Mouse (Mus musculus) thymus, postnatal 36 days (tissue): ENCODE measurements around the gene Shank1.
A peak's percentile ranks its signal among the peaks of the same experiment; 100 is the strongest.

Source experiments
- DNase-seq, 2 experiments: peaks; one replicate each; pipeline ENCODE4 v3.0.0; 2022; ENCODE audit warnings: mixed read lengths in 2 of 2

Gene Shank1

DNA sequence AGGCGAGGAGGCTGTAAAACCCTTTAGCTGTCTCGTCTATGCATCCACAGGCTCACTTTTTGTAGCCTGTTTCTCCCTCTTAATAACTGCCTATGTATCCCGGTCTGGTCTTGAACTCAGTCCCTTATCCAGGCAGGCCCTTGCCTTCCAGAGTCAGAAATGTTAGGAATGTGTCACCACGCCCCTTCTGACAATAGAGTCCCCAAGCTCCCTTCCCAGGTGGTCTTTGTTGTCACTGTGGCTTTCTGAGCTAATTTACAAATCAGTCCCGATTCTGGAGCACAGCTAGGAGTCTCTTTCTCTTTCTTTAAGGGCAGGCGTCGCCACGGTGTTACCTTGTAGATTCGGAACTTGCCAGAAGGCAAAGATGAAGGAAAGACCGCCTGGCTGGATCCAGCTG lies 65.2 kb downstream of the Shank1 start:
- DNase-seq = no peak

DNA sequence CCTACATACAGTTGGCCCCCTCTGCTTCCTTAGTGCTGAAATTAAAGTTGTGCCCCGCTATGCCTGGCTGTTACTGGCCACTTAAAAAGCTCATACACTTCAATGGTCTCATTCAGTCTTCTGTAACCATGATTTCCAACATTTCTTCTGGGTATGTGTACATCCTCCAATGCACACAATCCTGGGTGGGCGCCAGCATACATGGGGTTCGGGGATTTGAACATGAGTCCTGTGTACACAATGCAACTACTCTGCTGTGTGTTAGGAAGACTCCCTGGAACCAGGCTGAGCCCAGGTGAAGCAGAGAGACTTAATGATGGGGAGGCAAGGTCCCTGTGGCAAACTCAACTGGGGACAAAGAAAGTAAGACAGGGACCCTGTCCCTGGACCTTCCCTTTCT lies 65.7 kb downstream of the Shank1 start:
- DNase-seq = no peak

DNA sequence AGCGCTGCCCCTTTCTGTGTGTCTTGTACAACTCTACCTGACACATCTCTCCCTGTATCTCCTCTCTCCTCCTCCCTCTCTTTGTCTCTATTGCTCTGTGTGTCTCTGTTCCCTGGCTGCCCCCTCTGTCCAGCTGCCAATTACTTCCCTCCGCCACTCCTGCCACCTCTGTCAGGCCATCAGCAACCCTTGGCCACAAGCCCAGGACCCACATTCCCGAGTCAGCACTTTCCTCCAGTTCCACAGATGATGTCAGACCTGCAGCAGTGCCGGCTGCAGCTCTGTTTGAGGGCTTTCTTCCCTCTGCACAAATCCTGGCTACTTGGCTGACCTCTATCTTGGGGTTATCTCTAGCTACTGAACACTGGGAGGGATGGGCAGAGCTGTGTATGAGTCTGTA lies 68.2 kb downstream of the Shank1 start:
- no peak for DNase-seq

DNA sequence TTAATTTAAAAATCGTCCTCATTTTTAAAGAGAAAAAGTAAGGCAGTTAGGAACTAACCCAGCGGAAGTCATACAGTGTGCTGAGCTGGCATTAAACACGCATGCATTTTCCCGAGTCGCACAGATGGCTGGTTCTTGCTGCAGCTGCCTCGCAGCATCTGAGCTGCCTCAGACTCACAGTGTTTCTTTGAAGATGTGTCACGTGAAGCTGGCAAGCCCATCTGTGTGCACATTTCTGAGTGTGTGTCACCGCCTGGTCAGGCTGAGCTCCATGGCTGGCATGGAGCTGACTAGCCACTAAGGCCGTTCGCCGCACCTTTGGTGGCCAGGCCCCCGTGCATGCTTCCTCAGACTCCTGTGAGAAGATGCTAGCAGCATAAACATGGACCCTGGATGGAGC lies 72.5 kb downstream of the Shank1 start:
- peak; percentile 45 to 68 for DNase-seq

DNA sequence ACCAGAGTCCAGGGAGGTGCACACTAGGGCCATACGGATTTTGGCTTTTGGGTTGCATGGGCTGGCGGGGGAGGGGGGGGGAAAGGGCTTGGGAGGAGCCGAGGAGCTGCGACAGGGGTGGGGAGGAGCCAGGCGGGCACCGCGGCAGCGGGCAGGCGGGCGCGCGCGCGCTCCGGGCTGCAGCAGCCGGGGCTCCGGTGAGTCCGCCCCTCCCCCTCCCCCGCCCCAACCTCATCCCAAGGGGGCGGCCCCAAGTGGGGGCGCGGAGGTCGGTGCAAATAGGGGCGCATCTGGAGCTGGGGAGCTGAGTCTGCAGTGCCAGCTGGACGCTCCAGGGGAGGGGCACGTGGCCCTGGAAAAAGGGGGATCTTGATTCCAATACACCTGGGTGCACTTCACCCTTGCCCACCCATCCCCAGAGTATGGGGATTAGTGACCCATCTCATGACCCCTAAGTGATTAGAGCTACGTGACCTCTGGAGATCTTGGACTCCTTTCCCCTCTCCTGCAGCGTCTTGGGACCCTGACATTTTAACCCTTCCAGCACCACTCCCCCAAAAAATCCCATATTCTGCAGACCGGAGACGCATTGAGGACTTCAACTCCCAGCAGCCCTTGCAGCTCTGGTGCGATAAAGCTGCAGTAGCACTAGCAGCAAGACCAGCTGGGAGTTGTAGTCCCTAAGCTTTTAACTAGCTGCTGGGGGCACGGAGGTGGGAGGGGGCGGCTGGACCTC lies 74.1 kb downstream of the Shank1 start, which contains the start of gene Syt3:
TSS of gene Syt3 (plus strand) at position 123 of the 736 bp plus-strand sequence.
- DNase-seq = peak; percentile 55 to 70

DNA sequence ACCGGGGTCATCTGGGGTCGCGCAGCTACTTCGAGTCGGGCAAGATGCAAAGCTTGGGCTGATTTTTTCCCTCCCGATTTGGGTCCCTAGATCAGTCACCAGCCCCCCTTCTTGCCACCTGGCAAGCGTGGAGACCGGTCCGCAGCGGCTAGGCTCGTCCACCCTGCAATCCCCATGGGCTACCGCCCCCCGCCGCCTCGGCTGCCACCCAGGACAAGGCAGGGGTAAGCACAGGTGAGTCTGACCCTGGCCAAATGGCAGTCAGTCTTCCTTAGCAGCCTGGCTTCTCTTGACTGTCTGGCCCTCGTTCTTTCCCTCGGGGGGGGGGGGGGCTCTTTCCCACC lies 74.6 kb downstream of the Shank1 start:
- DNase-seq = no peak

DNA sequence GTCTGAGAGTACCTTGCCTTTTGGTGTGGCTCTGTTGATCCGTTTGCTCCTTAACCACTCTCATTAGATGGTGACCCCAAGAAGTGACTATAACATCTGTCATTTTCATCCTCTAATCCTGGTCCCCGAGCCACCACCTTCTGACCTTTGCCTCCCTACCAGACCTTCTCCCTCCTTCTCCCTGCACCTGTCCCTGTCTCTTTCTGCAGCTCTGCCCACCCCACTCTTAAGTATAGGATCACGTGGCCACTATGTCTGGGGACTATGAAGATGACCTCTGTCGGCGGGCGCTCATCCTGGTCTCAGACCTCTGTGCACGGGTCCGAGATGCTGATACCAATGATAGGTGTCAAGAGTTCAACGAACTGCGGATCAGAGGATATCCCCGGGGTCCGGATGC lies 75.7 kb downstream of the Shank1 start, which contains the start of gene 1700008O03Rik:
TSS of gene 1700008O03Rik (minus strand) at position 101 of the 400 bp plus-strand sequence.
- no peak for DNase-seq

DNA sequence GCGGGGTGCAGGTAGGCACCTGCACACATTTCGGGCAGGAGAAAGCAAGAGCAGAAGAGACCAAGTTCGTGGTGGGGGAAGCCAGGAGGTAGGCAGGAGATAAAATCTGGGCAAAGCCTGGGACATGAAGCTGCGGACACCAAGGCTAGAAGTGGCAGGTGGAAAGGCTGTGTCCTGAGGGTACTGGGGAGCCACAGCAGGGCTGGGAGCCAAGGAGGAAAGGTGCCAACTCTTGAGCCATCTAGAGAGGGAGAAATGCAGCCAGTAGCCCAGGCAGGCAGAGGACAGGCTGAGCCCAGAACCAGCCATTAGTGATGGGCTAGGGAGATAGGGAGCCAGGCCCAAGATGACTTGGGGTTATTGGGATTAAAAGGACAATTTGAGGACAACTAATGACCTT lies 81.8 kb downstream of the Shank1 start:
- DNase-seq = no peak

DNA sequence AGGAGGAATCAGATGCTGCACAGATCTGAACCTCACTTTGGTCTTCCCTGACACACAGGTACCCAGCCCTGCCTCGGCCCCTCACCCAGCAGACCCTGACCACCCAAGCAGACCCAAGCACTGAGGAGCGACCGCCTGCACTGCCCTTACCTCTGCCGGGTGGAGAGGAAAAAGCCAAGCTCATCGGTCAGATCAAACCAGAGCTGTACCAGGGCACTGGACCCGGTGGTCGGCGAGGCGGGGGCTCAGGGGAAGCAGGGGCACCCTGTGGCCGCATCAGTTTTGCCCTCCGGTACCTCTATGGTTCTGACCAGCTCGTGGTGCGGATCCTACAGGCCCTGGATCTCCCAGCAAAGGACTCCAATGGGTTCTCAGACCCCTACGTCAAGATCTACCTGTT lies 82.3 kb downstream of the Shank1 start:
- no peak for DNase-seq

DNA sequence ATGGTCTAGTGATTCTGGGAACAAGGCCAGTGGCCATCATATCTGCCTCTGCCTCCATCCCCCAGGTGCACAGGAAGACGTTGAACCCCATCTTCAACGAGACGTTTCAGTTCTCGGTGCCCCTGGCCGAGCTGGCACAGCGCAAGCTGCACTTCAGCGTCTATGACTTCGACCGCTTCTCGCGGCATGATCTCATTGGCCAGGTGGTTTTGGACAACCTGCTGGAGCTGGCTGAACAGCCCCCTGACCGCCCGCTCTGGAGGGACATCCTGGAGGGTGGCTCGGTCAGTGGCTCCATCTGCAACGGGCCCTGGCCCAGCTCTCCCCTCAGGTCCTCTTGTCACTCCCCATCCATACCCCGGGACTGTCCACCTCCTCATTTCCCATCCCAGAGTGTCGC lies 83.2 kb downstream of the Shank1 start:
- no peak for DNase-seq

DNA sequence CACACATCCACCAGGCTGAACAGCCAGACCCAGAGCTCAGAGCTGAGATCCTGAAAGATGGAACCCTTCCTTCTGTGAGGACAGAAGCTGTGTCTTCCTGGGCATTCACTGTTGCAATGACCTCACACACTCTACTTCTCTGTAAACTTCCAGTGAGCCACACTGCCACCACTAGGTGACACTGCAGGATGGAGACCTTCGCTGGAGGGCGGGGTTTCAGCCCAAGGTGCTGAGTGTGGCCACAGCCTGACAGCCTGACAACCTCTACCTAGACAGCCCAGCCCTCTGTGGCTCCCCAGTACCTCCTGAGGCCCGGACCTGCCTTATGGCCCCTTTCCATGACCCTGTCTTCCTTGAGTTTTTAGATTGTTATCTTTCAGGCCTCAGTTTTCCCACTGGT lies 88.5 kb downstream of the Shank1 start:
- peak; percentile 65 to 68 for DNase-seq

DNA sequence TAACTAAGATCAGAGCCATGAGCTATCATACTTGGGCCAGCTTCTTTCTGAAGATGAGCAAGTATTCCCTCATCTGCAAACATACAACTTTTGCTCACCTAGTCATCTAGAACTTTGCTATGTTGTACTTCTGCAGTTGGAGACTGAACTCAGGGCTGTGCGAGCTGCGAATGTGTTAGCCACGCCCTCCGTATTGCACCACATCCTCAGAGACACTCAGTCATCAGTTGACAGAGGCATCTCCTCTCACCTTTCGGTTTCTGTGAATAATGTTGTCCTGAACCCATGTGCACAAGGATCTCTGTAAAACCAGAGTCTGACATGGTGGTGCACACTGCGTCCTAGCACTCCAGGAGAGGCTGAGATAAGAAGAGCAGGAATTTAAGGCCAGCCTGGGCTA lies 91.6 kb downstream of the Shank1 start:
- DNase-seq = no peak

DNA sequence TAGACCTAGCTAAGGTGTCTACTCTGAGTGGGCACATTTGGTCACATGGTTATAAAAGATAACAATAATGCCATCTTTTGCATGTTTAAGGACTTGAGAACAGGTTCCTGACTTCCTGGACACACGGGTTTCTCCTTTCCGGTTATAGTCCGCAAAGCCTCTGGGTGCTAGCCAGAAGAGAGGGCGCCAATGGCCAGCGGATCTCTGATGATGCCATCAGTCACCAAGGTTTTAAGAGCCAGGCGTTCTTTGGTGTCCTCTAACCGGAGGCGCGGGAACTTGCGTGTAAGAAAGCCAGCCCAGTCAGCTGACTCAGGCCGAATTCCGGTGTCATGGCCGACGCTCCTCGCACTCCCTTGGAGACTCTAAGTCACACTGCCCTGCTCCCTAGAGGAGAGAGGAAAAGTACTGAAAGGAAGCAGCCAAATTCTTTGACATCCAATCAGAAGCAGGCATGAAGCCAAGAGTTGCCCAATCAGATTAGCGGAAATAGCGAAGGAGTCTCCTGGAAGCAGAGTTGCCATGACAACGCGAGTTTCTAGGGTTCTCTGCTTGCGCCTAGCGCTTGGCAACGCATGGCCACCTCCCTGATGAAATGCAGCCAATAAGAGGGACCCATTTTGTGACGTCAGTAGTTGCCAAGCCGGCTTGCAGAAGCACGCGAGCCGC lies 95.4 kb downstream of the Shank1 start:
- DNase-seq = peak; percentile 76 to 84

DNA sequence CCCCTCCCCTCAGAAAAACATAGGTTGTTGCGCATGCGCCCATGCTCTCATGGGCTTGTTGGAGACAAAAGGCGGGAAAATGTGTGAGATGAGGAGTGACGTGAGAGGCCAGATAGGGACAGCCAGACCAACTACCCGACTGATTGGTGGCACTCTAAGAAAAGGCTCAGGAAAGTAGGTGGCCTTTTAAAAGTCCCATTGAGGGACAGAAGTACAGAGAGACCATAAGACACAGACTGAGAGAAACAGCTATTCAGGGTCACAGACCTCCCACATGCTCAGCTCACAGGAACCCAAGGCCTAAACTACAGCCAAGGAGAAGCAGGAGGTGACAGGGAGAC lies 95.9 kb downstream of the Shank1 start:
- no peak for DNase-seq
